Mouse (Mus musculus): Measurements from ENCODE around the gene Olfr322. TPM values are rescaled to one million over a fixed set of nuclear protein-coding genes. Genes with fewer than 3 reads are reported as not detected.

Olfr322 gene
- polyA plus RNA-seq (2012; rRNA removed), result not detected in 2 replicates

GRCm38 (mm10) chr11:58658596-58658995 is at the start of gene Olfr322:
Olfr322 (plus strand) TSS chr11:58658782.
- no peak for DNase-seq (ENCODE audit: extremely low spot score in 1 of 2, low spot score in 1 of 2)

GRCm38 (mm10) chr11:58613359-58613758 is 45.2 kb upstream of the Olfr322 start:
- DNase-seq (ENCODE audit: extremely low spot score in 1 of 2, low spot score in 1 of 2), result no peak

- DNase-seq (ENCODE audit: extremely low spot score in 1 of 2, low spot score in 1 of 2), result no peak
Measured at GRCm38 (mm10) chr11:58614526-58614925, 44.1 kb upstream of the Olfr322 start.

- no peak for DNase-seq (ENCODE audit: extremely low spot score in 1 of 2, low spot score in 1 of 2)
Measured at GRCm38 (mm10) chr11:58615975-58616374, 42.6 kb upstream of the Olfr322 start, which contains the start of gene 2210407C18Rik. 2210407C18Rik (minus strand) TSS chr11:58616075.

GRCm38 (mm10) chr11:58618369-58618768 is 40.2 kb upstream of the Olfr322 start:
- DNase-seq (ENCODE audit: extremely low spot score in 1 of 2, low spot score in 1 of 2), result no peak

GRCm38 (mm10) chr11:58618793-58619192 is 39.8 kb upstream of the Olfr322 start:
- peak in 1 of 2 experiments; percentile 12 for DNase-seq (ENCODE audit: extremely low spot score in 1 of 2, low spot score in 1 of 2)

GRCm38 (mm10) chr11:58626146-58626545 is 32.4 kb upstream of the Olfr322 start:
- DNase-seq (ENCODE audit: extremely low spot score in 1 of 2, low spot score in 1 of 2), result no peak

GRCm38 (mm10) chr11:58630401-58630800 is 28.2 kb upstream of the Olfr322 start, which contains the start of gene Olfr323:
Olfr323 (minus strand) TSS chr11:58630501.
- no peak for DNase-seq (ENCODE audit: extremely low spot score in 1 of 2, low spot score in 1 of 2)

GRCm38 (mm10) chr11:58634878-58635277 is 23.7 kb upstream of the Olfr322 start:
- no peak for DNase-seq (ENCODE audit: extremely low spot score in 1 of 2, low spot score in 1 of 2)

GRCm38 (mm10) chr11:58636376-58636977 is 22.1 kb upstream of the Olfr322 start:
- DNase-seq (ENCODE audit: extremely low spot score in 1 of 2, low spot score in 1 of 2), result peak in 1 of 2 experiments; percentile 62

- DNase-seq (ENCODE audit: extremely low spot score in 1 of 2, low spot score in 1 of 2), result no peak
Measured at GRCm38 (mm10) chr11:58638176-58638701, 20.3 kb upstream of the Olfr322 start.

- no peak for DNase-seq (ENCODE audit: extremely low spot score in 1 of 2, low spot score in 1 of 2)
Measured at GRCm38 (mm10) chr11:58640272-58640867, 18.2 kb upstream of the Olfr322 start, which contains the start of gene Trim58. Trim58 (plus strand) TSS chr11:58640465.

GRCm38 (mm10) chr11:58641057-58641456 is 17.5 kb upstream of the Olfr322 start:
- DNase-seq (ENCODE audit: extremely low spot score in 1 of 2, low spot score in 1 of 2), result no peak

- no peak for DNase-seq (ENCODE audit: extremely low spot score in 1 of 2, low spot score in 1 of 2)
Measured at GRCm38 (mm10) chr11:58641638-58642358, 16.8 kb upstream of the Olfr322 start.

- DNase-seq (ENCODE audit: extremely low spot score in 1 of 2, low spot score in 1 of 2), result peak; percentile 7 to 40
Measured at GRCm38 (mm10) chr11:58643350-58643749, 15.2 kb upstream of the Olfr322 start.

- no peak for DNase-seq (ENCODE audit: extremely low spot score in 1 of 2, low spot score in 1 of 2)
Measured at GRCm38 (mm10) chr11:58655151-58655550, 3.4 kb upstream of the Olfr322 start.

- no peak for DNase-seq (ENCODE audit: extremely low spot score in 1 of 2, low spot score in 1 of 2)
Measured at GRCm38 (mm10) chr11:58669252-58669651, 10.7 kb downstream of the Olfr322 start.

- DNase-seq (ENCODE audit: extremely low spot score in 1 of 2, low spot score in 1 of 2), result no peak
Measured at GRCm38 (mm10) chr11:58671825-58672224, 13.2 kb downstream of the Olfr322 start.

GRCm38 (mm10) chr11:58680799-58681198 is 22.2 kb downstream of the Olfr322 start, which contains the start of gene Olfr320:
Olfr320 (plus strand) TSS chr11:58681099.
- DNase-seq (ENCODE audit: extremely low spot score in 1 of 2, low spot score in 1 of 2), result no peak

- DNase-seq (ENCODE audit: extremely low spot score in 1 of 2, low spot score in 1 of 2), result no peak
Measured at GRCm38 (mm10) chr11:58698862-58699261, 40.3 kb downstream of the Olfr322 start, which contains the start of gene Olfr319. Olfr319 (plus strand) TSS chr11:58699162.

GRCm38 (mm10) chr11:58709086-58709485 is 50.5 kb downstream of the Olfr322 start:
- DNase-seq (ENCODE audit: extremely low spot score in 1 of 2, low spot score in 1 of 2), result no peak

All from frontal cortex, adult 2 months (tissue).